Mouse (Mus musculus) heart, embryonic 11.5 days (tissue): Measurements from ENCODE around the gene Atg9b. TPM values are rescaled to one million over a fixed set of nuclear protein-coding genes. Genes with fewer than 3 reads are reported as not detected.

ENCODE experiments used
- ATAC-seq: fragments of 200-750 bp; cut with Nextera tagmentation; replicated peaks from 2 replicates; pipeline ENCODE4 v1.8.0; 2017; ENCODE audit warnings: moderate library complexity; ENCODE audit not compliant: insufficient number of reproducible peaks, low FRiP score, low TSS enrichment
- H3K27ac ChIP-seq: fragments of 300-500 bp; sonication (generic); 2 replicates; pipeline ENCODE4 v1.5.1; 2014; ENCODE audit warnings: mild to moderate bottlenecking, low read depth, low read length
- H3K27me3 ChIP-seq: fragments of 300-500 bp; sonication (generic); 2 replicates; pipeline ENCODE4 v1.6.1; 2014; ENCODE audit warnings: mild to moderate bottlenecking, low read length, mixed read lengths; ENCODE audit not compliant: control insufficient read depth, insufficient read depth
- H3K36me3 ChIP-seq: fragments of 300-500 bp; sonication (generic); 2 replicates; pipeline ENCODE4 v1.6.1; 2014; ENCODE audit warnings: mild to moderate bottlenecking, low read length, moderate library complexity, mixed read lengths; ENCODE audit not compliant: control insufficient read depth, insufficient read depth
- H3K4me1 ChIP-seq: fragments of 300-500 bp; sonication (generic); 2 replicates; pipeline ENCODE4 v1.6.1; 2014; ENCODE audit warnings: low read length; ENCODE audit not compliant: control insufficient read depth, insufficient read depth
- H3K4me2 ChIP-seq: fragments of 300-500 bp; sonication (generic); 2 replicates; pipeline ENCODE4 v1.6.1; 2014; ENCODE audit warnings: mild to moderate bottlenecking, moderate library complexity
- H3K4me3 ChIP-seq: fragments of 300-500 bp; sonication (generic); 2 replicates; pipeline ENCODE4 v1.5.1; 2014; ENCODE audit warnings: low read depth, low read length
- H3K9ac ChIP-seq: fragments of 300-500 bp; sonication (generic); 2 replicates; pipeline ENCODE4 v1.6.1; 2014; ENCODE audit warnings: mild to moderate bottlenecking, low read depth, low read length, moderate library complexity
- H3K9me3 ChIP-seq: fragments of 300-500 bp; sonication (generic); replicated peaks from 2 replicates; pipeline ENCODE4 v1.6.1; 2016; ENCODE audit warnings: low read length; ENCODE audit not compliant: control insufficient read depth
- WGBS: fragments of 180-500 bp; shearing (Covaris S2); extraction: QIAGEN DNeasy Blood & Tissue Kit; methylation state at CpG from one replicate; pipeline ENCODE4 v1.1.7; 2014; ENCODE audit not compliant: insufficient replicate concordance; 5-methylcytosine and 5-hydroxymethylcytosine counted together
- polyA plus RNA-seq: library from polyadenylated mRNA; unstranded; fragments of >200 nt; fragmentation: Nextera tagmentation; extraction: Ambion mirVana; gene quantifications from 2 replicates; pipeline ENCODE4 v1.2.1, GENCODE M21; 2014

Atg9b gene
- polyA plus RNA-seq, 1 experiment from 2014 or later: 0.49 TPM

DNA sequence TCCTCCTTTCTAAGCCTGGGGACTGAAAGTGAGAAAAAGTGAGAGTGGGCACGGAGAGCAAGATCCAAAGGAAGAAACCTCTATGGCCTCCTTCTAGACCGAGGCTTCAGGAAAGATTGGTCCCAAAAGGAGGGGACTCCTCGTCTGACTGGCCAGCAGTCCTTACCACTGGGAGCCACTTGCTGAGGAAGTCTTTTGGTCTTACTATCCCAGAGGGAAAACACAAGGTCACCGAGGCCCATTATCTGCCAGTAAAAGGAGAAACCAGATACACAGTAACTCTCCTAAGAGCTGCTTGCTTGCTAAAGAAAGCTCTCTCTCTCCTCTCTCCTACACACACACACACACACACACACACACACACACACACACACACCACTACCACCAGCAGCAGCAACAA, 38.6 kb downstream of the Atg9b start:
- Histone ChIP-seq H3K4me2 (peak overlapping the region; percentile 92), H3K27me3 (peaks cover 7% of the 10 kb centered on the region), H3K4me3 (peak overlapping the region; percentile 82), H3K4me1 (peaks cover 41% of the 10 kb centered on the region), H3K9me3 (no peaks in the 10 kb centered on the region), H3K9ac (peak overlapping the region; percentile 68), H3K36me3 (no peaks in the 10 kb centered on the region), H3K27ac (peak overlapping the region; percentile 98)
- no peak for ATAC-seq
- 12% methylated on average over 4 of the region's 4 CpGs for WGBS

DNA sequence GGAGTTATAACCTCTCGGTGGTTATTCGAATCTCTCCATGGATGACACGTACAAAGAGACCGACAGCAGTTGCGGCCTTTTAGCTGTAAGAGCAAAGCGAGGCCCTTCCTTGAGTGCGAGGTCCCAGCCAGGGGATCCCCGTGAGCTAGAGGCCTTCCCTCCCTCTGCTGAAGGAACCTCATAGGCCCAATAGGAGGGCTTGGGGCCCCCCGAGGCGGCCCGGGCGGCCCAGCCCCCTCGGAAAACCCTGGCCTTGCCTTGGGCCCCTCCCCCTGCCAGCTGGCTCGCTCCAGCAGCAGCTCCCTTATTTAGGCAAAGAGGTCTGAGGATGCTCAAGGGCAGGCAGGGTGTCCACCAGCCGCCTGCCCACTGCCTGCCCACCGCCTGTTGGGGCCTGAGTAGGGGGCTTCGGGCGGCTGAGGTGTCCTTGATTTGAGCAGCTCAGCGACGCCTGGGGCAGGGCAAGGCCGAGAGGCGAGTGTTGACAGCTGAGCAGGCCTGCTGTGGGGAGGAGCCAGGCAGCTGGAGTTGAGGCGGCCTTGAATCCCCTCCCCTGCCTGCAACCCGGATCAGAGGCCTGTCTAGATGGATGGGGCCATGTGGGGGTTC, 39.6 kb downstream of the Atg9b start:
- Histone ChIP-seq H3K4me1 (peaks cover 51% of the 10 kb centered on the region), H3K27ac (peak overlapping the region; percentile 98), H3K9me3 (no peaks in the 10 kb centered on the region), H3K4me3 (peak overlapping the region; percentile 82), H3K4me2 (peak overlapping the region; percentile 92), H3K36me3 (no peaks in the 10 kb centered on the region), H3K27me3 (peaks cover 7% of the 10 kb centered on the region), H3K9ac (peak overlapping the region; percentile 94)
- under 1% methylated on average over 24 of the region's 24 CpGs for WGBS
- peak; percentile 80 for ATAC-seq

DNA sequence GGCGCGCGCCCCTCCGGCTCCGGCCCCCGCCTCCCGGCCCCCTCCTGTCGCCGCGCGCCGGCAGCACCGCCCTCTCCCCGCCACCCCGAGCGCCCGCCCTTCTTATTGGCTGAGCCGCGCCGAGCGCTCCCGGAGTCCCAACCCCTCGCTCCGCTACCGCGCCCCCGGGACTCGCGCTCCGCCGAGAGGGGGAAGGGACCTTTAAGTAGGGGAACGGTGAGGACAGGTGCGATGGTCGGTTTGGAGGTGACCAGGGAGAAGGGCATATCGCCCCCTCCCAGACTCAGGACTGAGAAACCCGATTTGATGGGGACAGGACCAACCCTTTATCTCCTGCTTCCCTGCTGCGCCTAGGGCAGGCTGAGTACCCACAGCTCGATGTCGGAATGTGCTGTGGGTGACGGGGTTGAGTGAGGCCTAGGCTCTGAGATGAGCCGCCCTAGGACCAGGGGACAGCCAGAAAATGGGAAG, 40.2 kb downstream of the Atg9b start:
- peaks cover 7% of the 10 kb centered on the region for H3K27me3 ChIP-seq
- H3K4me3 ChIP-seq: peak overlapping the region; percentile 82
- peak overlapping the region; percentile 98 for H3K27ac ChIP-seq
- H3K36me3 ChIP-seq: no peaks in the 10 kb centered on the region
- H3K9ac ChIP-seq: peak overlapping the region; percentile 94
- WGBS: 1% methylated on average over 41 of the region's 41 CpGs
- peak; percentile 64 for ATAC-seq
- no peaks in the 10 kb centered on the region for H3K9me3 ChIP-seq
- peaks cover 57% of the 10 kb centered on the region for H3K4me1 ChIP-seq
- peak overlapping the region; percentile 92 for H3K4me2 ChIP-seq

DNA sequence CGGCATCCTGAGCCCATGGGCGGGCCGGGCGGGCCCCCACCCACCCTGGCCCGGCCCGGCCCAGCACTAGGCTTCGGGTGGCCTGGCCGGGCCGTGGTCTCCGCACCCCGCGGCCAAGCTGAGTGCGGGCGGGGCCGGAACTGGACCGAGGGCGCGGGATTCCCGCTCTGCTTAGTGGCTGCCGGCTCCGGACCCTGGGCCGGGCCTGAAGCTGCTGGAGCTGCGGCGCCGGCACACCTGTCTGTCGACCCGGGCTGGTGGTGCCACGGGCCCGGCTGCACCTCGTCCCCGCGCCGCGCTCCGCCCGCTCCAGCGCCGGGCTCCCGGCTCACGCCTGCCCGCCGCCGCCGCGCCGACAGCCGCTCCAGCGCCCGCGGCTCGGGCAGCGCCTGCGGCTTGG, 40.7 kb downstream of the Atg9b start, which contains the start of gene Kcnh2:
Gene Kcnh2, minus strand, starts transcription at position 327 of the 400 bp plus-strand sequence.
- peak within 1 kb of the TSS; percentile 98 for H3K27ac ChIP-seq
- H3K36me3 ChIP-seq: no peaks in the 10 kb centered on the region
- H3K9me3 ChIP-seq: no peaks in the 10 kb centered on the region
- H3K4me1 ChIP-seq: peaks cover 57% of the 10 kb centered on the region
- H3K27me3 ChIP-seq: peaks cover 7% of the 10 kb centered on the region
- peak within 1 kb of the TSS; percentile 94 for H3K9ac ChIP-seq
- WGBS: under 1% methylated on average over 34 of the region's 53 CpGs
- peak within 1 kb of the TSS; percentile 92 for H3K4me2 ChIP-seq
- 0 out of 2 replicates have a peak, but pooled peaks have one; percentile 5 for ATAC-seq
- peak within 1 kb of the TSS; percentile 82 for H3K4me3 ChIP-seq

DNA sequence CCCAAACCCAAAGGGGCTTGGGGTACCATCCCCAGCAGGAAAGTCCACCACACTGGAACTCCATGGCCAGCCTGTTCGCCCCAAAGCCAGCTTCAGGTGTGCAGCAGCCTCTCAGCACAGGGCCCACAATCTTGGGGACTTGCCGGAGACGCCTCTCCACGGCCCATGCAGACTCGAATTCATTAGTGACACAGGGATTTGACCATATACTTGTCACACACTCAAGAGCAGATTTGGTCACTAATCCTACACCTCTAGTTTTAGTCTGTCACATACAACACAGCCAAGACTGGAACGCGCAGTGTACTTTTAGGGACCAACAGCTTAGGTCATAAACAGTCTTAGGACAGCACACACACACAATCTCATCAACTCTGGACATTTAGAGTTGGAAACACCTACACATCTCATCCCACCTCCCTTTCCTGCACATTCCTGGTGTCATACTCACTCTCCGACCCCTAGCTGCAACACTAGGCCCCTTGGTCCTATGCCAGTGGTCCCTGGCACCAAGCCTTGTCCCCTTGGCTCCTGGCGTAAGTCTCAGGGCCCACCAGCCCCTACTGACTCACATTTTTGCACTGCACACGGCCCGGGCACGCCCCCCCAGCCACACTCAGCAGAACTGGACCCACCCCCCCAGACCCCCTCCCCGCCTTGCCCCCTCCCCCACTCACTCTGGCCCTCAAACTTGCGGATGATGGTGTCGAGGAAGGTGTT, 41.3 kb downstream of the Atg9b start:
- ATAC-seq: no peak
- Histone ChIP-seq H3K4me1 (peaks cover 57% of the 10 kb centered on the region), H3K27ac (peak overlapping the region; percentile 98), H3K36me3 (no peaks in the 10 kb centered on the region), H3K9ac (peak overlapping the region; percentile 94), H3K4me3 (peak overlapping the region; percentile 82), H3K4me2 (peak overlapping the region; percentile 92), H3K9me3 (no peaks in the 10 kb centered on the region), H3K27me3 (peaks cover 7% of the 10 kb centered on the region)
- 23% methylated on average over 15 of the region's 15 CpGs for WGBS

DNA sequence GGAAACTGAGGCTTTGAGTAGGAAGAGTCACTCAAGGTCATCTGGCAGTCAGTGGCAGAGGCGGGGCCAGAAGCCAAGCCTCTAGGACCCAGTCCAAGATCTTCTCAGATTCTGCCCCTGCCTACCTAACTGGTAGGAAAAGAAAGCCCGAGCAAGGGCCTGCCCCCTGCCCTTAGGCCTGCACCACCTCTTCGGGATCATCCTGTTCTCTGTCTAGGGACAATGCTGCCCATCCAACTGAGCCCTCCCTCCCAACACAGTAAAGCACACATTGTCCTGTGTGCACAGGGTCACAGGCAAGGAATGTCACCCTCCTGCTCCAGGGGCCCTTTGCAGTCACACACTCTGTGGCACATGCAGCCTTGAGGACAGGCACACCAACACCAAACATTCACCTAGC, 41.9 kb downstream of the Atg9b start:
- H3K9ac ChIP-seq: peak overlapping the region; percentile 94
- no peak for ATAC-seq
- 22% methylated on average over 3 of the region's 3 CpGs for WGBS

DNA sequence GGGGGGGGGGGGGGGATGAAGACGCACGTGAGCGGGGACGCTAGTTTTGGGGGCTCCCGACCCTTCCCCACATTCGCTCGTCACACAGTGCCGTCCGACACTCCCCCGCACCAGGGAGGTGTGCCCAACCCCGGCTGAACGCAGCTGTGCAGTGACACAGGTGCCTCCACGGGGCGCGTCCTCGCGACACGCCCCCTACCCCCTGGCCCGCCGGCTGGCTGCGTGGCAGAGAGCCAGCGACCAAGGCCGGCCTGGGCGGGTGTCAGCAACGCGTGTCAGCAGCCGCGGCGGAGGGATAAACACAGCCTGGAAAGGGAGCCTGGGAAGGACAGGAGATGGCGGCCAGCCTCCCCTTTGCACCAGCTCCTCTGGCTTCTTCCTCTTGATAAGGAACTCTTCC, 43.4 kb downstream of the Atg9b start:
- Histone ChIP-seq H3K4me2 (peak overlapping the region; percentile 92), H3K4me1 (peaks cover 66% of the 10 kb centered on the region)
- ATAC-seq: peak; percentile 13; the same call in 1 of the 2 replicates

More for the DNA sequence above, 41.9 kb downstream of the Atg9b start:
- no peaks in the 10 kb centered on the region for H3K9me3 ChIP-seq
- H3K27ac ChIP-seq: peak overlapping the region; percentile 98
- peak overlapping the region; percentile 82 for H3K4me3 ChIP-seq
- H3K36me3 ChIP-seq: no peaks in the 10 kb centered on the region
- peaks cover 63% of the 10 kb centered on the region for H3K4me1 ChIP-seq
- H3K27me3 ChIP-seq: peaks cover 7% of the 10 kb centered on the region
- peak overlapping the region; percentile 92 for H3K4me2 ChIP-seq

DNA sequence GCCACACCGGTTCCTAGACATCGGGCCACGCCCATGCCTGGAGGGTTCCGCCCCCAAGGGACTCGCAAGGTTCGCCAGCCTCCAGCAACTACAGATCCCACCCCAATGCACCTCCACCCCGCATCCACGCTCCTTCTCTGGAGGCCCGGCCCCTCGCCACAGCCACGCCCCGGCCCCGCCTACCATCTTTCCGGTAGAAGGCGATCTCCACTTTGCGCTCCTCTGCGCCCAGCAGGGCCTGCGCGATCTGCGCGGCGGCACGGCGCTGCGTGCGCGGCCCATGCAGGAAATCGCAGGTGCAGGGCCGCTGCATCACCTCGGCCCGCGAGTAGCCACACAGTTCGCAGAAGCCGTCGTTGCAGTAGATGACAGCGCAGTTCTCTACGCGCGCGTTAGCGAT, 43.8 kb downstream of the Atg9b start:
- no peaks in the 10 kb centered on the region for H3K36me3 ChIP-seq
- no peaks in the 10 kb centered on the region for H3K9me3 ChIP-seq
- peak overlapping the region; percentile 82 for H3K4me3 ChIP-seq
- peak overlapping the region; percentile 94; the same call in 1 of the 2 replicates for H3K9ac ChIP-seq
- H3K27me3 ChIP-seq: peaks cover 7% of the 10 kb centered on the region
- H3K4me2 ChIP-seq: peak overlapping the region; percentile 92
- ATAC-seq: no peak
- H3K27ac ChIP-seq: 0 out of 2 replicates have a peak overlapping the region, but pooled peaks have one; percentile 98
- peaks cover 68% of the 10 kb centered on the region for H3K4me1 ChIP-seq
- under 1% methylated on average over 38 of the region's 41 CpGs for WGBS

More for the DNA sequence above, 43.4 kb downstream of the Atg9b start:
- Histone ChIP-seq H3K9ac (peak overlapping the region; percentile 94), H3K36me3 (no peaks in the 10 kb centered on the region), H3K27ac (peak overlapping the region; percentile 98), H3K4me3 (peak overlapping the region; percentile 82), H3K27me3 (peaks cover 7% of the 10 kb centered on the region), H3K9me3 (no peaks in the 10 kb centered on the region)
- WGBS: under 1% methylated on average over 29 of the region's 30 CpGs
